Mouse (Mus musculus): ENCODE measurements around the gene Notum.

GRCm38 (mm10) chr11:120661076-120661460 lies at the start of gene Notum:
- TF ChIP-seq CTCF (IDR thresholded peaks at IDR 0.05; ENCODE audit: low read depth) (no peak), EP300 (optimal IDR thresholded peaks at IDR 0.05) (no peak)

Data from stomach, postnatal 0 days (tissue).